Mouse (Mus musculus) C2C12 (cell line): Measurements from ENCODE around the gene Mink1.

ENCODE experiments used
- CTCF ChIP-seq: IDR thresholded peaks from one replicate; pipeline ENCODE4 v1.5.1; 2011; ENCODE audit not compliant: control insufficient read depth, insufficient read depth, insufficient read length
- MYOG ChIP-seq: IDR thresholded peaks from one replicate; pipeline ENCODE4 v1.6.1; 2011; ENCODE audit not compliant: control insufficient read depth, insufficient read length; ENCODE audit errors: extremely low read depth

GRCm38 (mm10) chr11:70586261-70586660 lies 23.6 kb downstream of the Mink1 start:
- TF ChIP-seq CTCF (no peak), MYOG (no peak)
